Mouse (Mus musculus) kidney, adult 2 months (tissue): Measurements from ENCODE around the gene Sgca. TPM values are rescaled to one million over a fixed set of nuclear protein-coding genes. Genes with fewer than 3 reads are reported as not detected.

ENCODE experiments used
- DNase-seq: peaks from one replicate; pipeline ENCODE4 v3.0.0; 2021
- H3K27ac ChIP-seq: fragments of 200-500 bp; 2 replicates; pipeline ENCODE4 v1.5.1; 2012; ENCODE audit warnings: low read depth, low read length, control low read depth, inconsistent platforms; ENCODE audit not compliant: insufficient read depth
- H3K27me3 ChIP-seq: fragments of 200-500 bp; replicated peaks from 2 replicates; pipeline ENCODE4 v1.6.1; 2012; ENCODE audit warnings: mild to moderate bottlenecking, moderate library complexity, low read length, inconsistent platforms; ENCODE audit not compliant: control insufficient read depth, insufficient read depth
- H3K36me3 ChIP-seq: fragments of 200-500 bp; 2 replicates; pipeline ENCODE4 v1.6.1; 2012; ENCODE audit warnings: mild to moderate bottlenecking, moderate library complexity, low read length, inconsistent platforms; ENCODE audit not compliant: control insufficient read depth, insufficient read depth
- H3K4me1 ChIP-seq: fragments of 200-500 bp; 2 replicates; pipeline ENCODE4 v1.6.1; 2011; ENCODE audit warnings: low read length; ENCODE audit not compliant: control insufficient read depth, insufficient read depth
- H3K4me3 ChIP-seq: fragments of 200-500 bp; 2 replicates; pipeline ENCODE4 v1.5.1; 2011; ENCODE audit warnings: mild to moderate bottlenecking, low read depth, low read length, control low read depth; ENCODE audit not compliant: insufficient read depth
- CTCF ChIP-seq: fragments of 200-500 bp; conservative IDR thresholded peaks from 2 replicates; pipeline ENCODE4 v1.5.1; 2011; ENCODE audit warnings: low read depth, mild to moderate bottlenecking, control low read depth, low read length, moderate library complexity, mixed read lengths; ENCODE audit not compliant: insufficient read depth, insufficient read length
- POLR2A ChIP-seq: fragments of 200-500 bp; IDR thresholded peaks from one replicate; pipeline ENCODE4 v1.6.1; 2011; ENCODE audit warnings: low read depth, low read length, control low read depth
- WGBS: fragments of 180-500 bp; shearing (Covaris S2); methylation state at CpG from one replicate; pipeline ENCODE4 v1.1.7; 2018; 5-methylcytosine and 5-hydroxymethylcytosine counted together
- polyA plus RNA-seq: library from polyadenylated mRNA; depleted of rRNA; stranded (reverse); fragments of >200 nt; gene quantifications from 2 replicates; pipeline ENCODE4 v1.2.3, GENCODE M21; 2012

Gene Sgca
- polyA plus RNA-seq, 1 experiment = 23.9 TPM

DNA sequence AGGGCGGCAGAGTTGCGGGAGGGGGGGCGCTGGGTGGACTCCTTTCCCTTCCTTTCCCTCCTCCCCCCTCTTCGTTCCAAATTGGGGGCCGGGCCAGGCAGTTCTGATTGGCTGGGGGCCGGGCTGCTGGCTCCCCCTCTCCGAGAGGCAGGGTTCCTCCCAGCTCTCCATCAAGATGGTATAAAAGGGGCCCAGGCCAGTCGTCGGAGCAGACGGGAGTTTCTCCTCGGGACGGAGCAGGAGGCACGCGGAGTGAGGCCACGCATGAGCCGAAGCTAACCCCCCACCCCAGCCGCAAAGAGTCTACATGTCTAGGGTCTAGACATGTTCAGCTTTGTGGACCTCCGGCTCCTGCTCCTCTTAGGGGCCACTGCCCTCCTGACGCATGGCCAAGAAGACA lies 40.1 kb downstream of the Sgca start, which contains the start of gene Col1a1:
Gene Col1a1 (plus strand): TSS at position 180 of the 400 bp plus-strand sequence.
- Histone ChIP-seq H3K4me3 (peak within 1 kb of the TSS; percentile 45), H3K27me3 (no peaks in the 10 kb centered on the region), H3K27ac (no peak within 1 kb of the TSS; the same call in 1 of the 2 replicates), H3K4me1 (no peaks in the 10 kb centered on the region), H3K36me3 (no peaks in the 10 kb centered on the region)
- TF ChIP-seq CTCF = no peak
- TF ChIP-seq POLR2A = peak; percentile 62
- peak; percentile 50 for DNase-seq
- 39% methylated on average over 19 of the region's 19 CpGs for WGBS

DNA sequence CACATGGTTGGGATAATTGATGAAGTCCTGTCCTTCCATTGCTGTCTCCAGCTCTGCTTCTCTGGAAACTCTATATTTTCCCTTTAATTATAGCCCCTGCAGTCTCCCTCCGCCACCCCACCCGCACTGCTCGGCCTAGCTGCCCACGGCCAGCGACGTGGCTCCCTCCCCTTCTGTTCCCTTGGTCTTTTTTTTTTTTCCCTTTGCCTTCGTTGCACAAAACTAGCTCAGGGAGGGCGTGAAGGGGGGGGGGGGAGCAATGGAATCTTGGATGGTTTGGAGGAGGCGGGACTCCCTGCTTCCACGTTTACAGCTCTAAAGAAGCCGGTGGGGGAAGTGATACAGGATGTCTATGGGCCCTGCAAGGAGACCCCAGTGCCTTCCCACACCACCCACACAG lies 41.6 kb downstream of the Sgca start:
- no peak overlapping the region for H3K4me3 ChIP-seq
- H3K27me3 ChIP-seq = no peaks in the 10 kb centered on the region
- H3K4me1 ChIP-seq = no peaks in the 10 kb centered on the region
- no peak for TF ChIP-seq CTCF
- no peak for TF ChIP-seq POLR2A
- no peak for DNase-seq
- H3K36me3 ChIP-seq = no peaks in the 10 kb centered on the region
- no peak overlapping the region for H3K27ac ChIP-seq
- 34% methylated on average over 11 of the region's 11 CpGs for WGBS

DNA sequence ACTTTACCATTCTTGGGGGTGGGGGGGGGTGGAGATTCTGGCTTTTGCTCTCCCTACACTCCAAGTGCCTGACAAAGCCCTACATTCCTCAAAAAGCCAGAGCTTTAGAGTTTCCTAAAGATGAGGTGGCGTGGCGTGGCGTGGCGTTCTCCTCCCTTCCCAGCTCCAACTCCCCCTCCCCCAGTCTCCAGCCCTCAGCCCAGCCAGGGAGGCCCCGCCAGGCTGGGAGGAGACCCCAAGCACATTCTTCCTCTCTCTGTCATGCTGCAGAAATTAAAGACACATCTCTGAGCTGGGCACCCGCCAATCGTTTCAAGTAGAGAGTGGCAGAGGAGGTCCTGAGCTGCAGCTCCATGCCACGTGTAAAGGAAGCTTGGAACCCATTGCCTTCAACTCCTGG lies 42.5 kb downstream of the Sgca start:
- no peaks in the 10 kb centered on the region for H3K36me3 ChIP-seq
- no peaks in the 10 kb centered on the region for H3K4me1 ChIP-seq
- WGBS = 28% methylated on average over 8 of the region's 8 CpGs
- DNase-seq = no peak
- H3K27ac ChIP-seq = no peak overlapping the region
- TF ChIP-seq POLR2A (no peak), CTCF (no peak)
- no peaks in the 10 kb centered on the region for H3K27me3 ChIP-seq
- H3K4me3 ChIP-seq = no peak overlapping the region

DNA sequence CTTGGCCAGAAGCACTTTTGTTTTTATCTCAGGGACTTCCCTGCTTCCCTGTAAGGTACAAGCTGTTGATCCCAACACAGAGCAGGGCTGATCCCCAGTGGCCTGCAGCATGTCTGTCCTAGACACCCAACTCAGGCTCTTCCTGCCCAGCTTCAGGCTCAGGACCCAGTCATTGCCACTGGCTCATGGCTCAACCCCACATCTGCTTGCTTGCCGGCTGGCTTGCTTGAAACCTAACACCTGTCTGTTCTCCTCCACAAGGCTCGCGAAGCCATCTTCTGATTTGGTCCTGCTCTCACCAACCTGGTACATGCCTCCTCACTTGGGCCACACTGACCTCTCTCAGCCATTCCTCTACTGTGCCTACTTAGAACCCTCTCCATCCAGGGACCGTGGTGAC lies 46.0 kb downstream of the Sgca start:
- Histone ChIP-seq H3K4me3 (no peak overlapping the region), H3K36me3 (no peaks in the 10 kb centered on the region), H3K27me3 (no peaks in the 10 kb centered on the region), H3K27ac (no peak overlapping the region), H3K4me1 (no peaks in the 10 kb centered on the region)
- WGBS = 55% methylated on average over 4 of the region's 4 CpGs
- TF ChIP-seq CTCF (no peak), POLR2A (no peak)
- no peak for DNase-seq

DNA sequence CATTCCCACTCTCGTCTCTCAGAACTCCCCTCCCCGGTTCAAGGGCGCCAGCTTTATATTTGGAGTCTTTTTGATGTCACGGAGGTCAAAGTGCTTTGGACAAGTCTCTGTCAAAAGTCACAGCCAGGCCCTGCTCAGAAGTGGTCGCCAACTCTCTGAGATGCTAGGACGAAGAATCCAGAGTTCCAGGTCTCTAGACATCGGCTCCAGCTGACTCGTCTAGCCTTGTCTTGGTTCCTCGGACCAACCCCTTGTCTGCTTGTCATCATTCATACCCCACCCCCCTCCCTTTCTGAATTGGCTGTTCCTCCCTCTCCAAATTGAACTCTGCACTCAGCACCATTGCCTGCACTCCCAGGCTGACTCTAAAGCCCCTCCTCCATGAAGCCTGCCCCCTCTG lies 46.5 kb downstream of the Sgca start:
- no peak for DNase-seq
- 60% methylated on average over 9 of the region's 9 CpGs for WGBS
- H3K36me3 ChIP-seq = no peaks in the 10 kb centered on the region
- no peak overlapping the region for H3K27ac ChIP-seq
- no peak overlapping the region for H3K4me3 ChIP-seq
- no peaks in the 10 kb centered on the region for H3K4me1 ChIP-seq
- TF ChIP-seq CTCF = no peak
- TF ChIP-seq POLR2A = no peak
- H3K27me3 ChIP-seq = no peaks in the 10 kb centered on the region

DNA sequence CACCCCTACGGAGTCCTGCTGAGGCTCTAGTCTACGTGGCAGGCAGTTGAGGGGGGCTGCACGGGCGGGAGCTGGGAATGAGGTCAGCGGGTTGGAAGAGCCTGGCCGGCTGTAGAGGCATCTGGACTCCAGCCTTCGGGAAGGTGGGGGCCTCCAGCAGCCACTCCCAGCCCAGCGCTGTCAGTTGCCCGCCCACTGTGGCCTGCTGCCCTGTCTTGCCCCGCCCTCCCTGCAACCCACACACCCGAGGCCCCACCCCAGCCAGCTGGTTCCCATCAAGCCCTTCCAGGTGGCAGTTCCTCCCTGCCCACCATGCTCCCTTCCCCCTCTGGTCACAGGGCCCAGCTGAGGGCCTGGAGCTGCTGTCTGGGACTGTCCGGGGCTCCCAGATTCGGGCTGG lies 47.3 kb downstream of the Sgca start:
- TF ChIP-seq CTCF = no peak
- TF ChIP-seq POLR2A = no peak
- no peaks in the 10 kb centered on the region for H3K4me1 ChIP-seq
- H3K27ac ChIP-seq = no peak overlapping the region; the same call in 1 of the 2 replicates
- DNase-seq = peak; percentile 78
- no peaks in the 10 kb centered on the region for H3K36me3 ChIP-seq
- H3K4me3 ChIP-seq = no peak overlapping the region
- 10% methylated on average over 13 of the region's 13 CpGs for WGBS
- no peaks in the 10 kb centered on the region for H3K27me3 ChIP-seq

DNA sequence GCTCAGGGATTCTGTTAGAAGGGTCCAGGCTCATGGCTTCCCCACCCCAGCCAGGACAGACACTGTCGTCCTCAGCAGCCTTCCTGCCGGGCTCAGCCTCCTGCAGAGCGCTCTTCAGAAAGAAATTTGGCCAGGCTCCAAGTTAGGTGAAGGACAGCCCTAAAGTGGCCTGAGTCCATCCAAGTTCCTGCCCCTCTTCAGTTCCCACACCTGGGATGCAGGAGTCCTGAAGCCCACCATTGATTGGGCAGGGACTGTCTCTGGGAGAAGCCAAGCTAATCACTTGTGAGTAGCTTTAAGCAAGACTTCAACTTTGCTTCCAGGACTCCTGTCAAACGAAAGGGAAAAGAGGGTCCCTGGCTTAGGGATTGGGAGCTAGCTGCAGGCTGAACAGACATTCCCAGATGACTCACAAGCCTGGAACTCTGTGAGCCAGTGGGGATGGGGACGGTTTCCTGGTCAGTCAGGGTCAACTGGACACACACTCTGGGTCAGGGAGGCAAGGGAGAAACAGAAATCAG lies 48.3 kb downstream of the Sgca start:
- Histone ChIP-seq H3K36me3 (no peaks in the 10 kb centered on the region), H3K27ac (no peak overlapping the region), H3K4me1 (no peaks in the 10 kb centered on the region), H3K27me3 (no peaks in the 10 kb centered on the region), H3K4me3 (no peak overlapping the region)
- WGBS = 18% methylated on average over 5 of the region's 5 CpGs
- no peak for TF ChIP-seq CTCF
- TF ChIP-seq POLR2A = no peak
- DNase-seq = peak; percentile 31

DNA sequence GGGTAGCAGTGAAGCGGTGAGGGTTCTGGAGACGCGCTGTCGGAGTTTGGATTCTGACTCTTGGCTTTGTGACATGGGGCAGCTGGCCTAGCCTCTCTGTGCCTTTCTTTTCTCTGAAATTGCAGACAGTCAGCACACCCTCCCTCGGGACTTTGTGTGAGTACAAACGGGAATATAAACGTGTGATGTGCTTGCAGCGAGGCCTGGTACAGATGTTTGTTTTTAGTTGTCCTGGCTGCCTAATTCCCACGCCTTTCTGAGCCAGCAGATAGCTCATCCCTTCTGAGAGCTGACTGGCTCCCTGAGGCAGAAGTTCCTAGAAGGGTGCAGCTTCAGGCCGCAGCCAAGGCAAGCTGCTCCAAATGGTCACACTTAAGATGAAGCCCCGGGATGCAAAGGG lies 49.7 kb downstream of the Sgca start:
- 67% methylated on average over 11 of the region's 11 CpGs for WGBS
- no peak for TF ChIP-seq POLR2A
- no peak for DNase-seq
- H3K4me1 ChIP-seq = no peaks in the 10 kb centered on the region
- no peaks in the 10 kb centered on the region for H3K36me3 ChIP-seq
- no peak overlapping the region for H3K4me3 ChIP-seq
- H3K27ac ChIP-seq = no peak overlapping the region
- no peaks in the 10 kb centered on the region for H3K27me3 ChIP-seq
